Mouse (Mus musculus) spleen, adult 2 months (tissue): Measurements from ENCODE around the gene Nudt4. TPM values are rescaled to one million over a fixed set of nuclear protein-coding genes. Genes with fewer than 3 reads are reported as not detected.
A peak's percentile ranks its signal among the peaks of the same experiment; 100 is the strongest.

Experiments
- DNase-seq, 2 experiments: peaks; one replicate each; pipeline versions ENCODE4 v3.0.0 to v3.0.0-alpha.2; 2012 to 2021; ENCODE audit warnings: low spot score in 2 of 2, low read depth in 1 of 2
- H3K27ac ChIP-seq: fragments of 200-500 bp; 2 replicates; pipeline ENCODE4 v1.5.1; 2012; ENCODE audit warnings: low read length, inconsistent platforms; ENCODE audit not compliant: insufficient read depth
- H3K27me3 ChIP-seq: fragments of 200-500 bp; 2 replicates; pipeline ENCODE4 v1.6.1; 2012; ENCODE audit warnings: mild to moderate bottlenecking, moderate library complexity, low read length, inconsistent platforms; ENCODE audit not compliant: control insufficient read depth, insufficient read depth
- H3K36me3 ChIP-seq: fragments of 200-500 bp; 2 replicates; pipeline ENCODE4 v1.6.1; 2012; ENCODE audit warnings: mild to moderate bottlenecking, low read length, inconsistent platforms; ENCODE audit not compliant: control insufficient read depth, insufficient read depth
- H3K4me1 ChIP-seq: fragments of 200-500 bp; 2 replicates; pipeline ENCODE4 v1.6.1; 2011; ENCODE audit warnings: inconsistent platforms; ENCODE audit not compliant: control insufficient read depth, insufficient read depth, insufficient read length
- H3K4me3 ChIP-seq: fragments of 200-500 bp; 2 replicates; pipeline ENCODE4 v1.5.1; 2011; ENCODE audit warnings: mild to moderate bottlenecking, inconsistent platforms; ENCODE audit not compliant: insufficient read depth, insufficient read length; ENCODE audit errors: extremely low read depth
- CTCF ChIP-seq: fragments of 200-500 bp; IDR thresholded peaks from 2 replicates; pipeline ENCODE4 v1.5.1; 2011; ENCODE audit warnings: mild to moderate bottlenecking, inconsistent platforms; ENCODE audit not compliant: insufficient read depth, insufficient read length, insufficient replicate concordance; ENCODE audit errors: extremely low read depth
- POLR2A ChIP-seq: fragments of 200-500 bp; IDR thresholded peaks from 2 replicates; pipeline ENCODE4 v1.6.1; 2011; ENCODE audit warnings: low read depth, low read length, inconsistent platforms
- WGBS: fragments of 180-500 bp; shearing (Covaris S2); methylation state at CpG from one replicate; pipeline ENCODE4 v1.1.7; 2018; 5-methylcytosine and 5-hydroxymethylcytosine counted together
- polyA plus RNA-seq: library from polyadenylated mRNA; depleted of rRNA; stranded (reverse); fragments of >200 nt; gene quantifications from 2 replicates; pipeline ENCODE4 v1.2.3, GENCODE M21; 2012; rRNA removed

The Nudt4 gene
- polyA plus RNA-seq: 8.0 and 9.9 TPM in 2 replicates

DNA sequence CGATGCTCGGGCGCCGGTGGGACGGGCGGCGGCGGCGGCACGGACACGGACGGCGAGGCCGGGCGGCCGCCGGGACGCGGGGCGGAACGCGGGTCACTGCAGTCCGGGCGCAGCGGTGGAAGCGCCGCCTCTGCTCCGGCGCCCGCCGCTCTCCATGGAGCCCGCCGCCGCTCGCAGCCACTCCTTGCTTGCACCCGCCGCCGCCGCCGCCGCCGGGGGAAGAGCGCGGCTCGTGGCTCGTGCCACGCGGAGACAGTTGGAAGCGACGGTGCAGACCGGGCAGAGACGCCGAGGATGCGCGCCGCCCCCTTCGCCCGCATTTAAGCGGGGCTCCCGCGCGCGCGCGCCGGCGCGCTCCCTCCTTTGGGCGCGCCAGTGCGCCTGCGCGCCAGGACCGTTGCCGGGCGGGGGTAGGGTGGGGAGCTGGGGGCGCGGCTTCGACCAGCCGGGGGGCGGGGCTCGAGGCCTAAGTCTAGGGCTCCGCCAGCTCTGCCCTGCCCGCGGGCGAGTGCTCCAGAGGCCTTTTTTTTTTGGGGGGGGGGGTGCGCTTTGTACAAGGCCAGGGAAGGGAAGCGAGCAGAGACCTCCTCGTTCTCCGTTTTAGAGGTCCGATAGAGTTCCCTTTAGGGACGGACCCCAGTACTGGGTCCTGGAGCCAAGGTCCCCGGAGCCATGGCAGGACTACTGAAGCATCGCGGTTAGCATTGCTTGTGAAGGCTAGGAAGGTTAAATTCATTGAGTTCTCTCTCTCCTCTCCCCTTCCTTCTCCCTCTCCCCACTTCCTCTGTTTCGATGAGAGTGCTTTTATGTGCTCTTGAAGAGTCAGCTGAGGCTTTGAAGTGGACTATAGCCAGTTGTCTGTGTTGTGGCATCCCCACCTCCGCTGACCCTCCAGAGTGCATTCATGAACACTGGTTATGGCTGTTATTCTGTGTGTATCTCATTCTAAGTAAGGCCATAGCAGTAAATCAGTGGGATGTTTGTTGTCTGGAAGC, at the start of gene Nudt4:
Gene Nudt4 (minus strand): TSS at position 296 of the 995 bp plus-strand sequence.
- peak; percentile 79 for DNase-seq
- no peak for TF ChIP-seq CTCF
- peak; percentile 18; the same call in 1 of the 2 replicates for TF ChIP-seq POLR2A
- Histone ChIP-seq H3K36me3 (no peaks in the 10 kb centered on the region), H3K4me3 (peak within 1 kb of the TSS; percentile 70), H3K27ac (peak within 1 kb of the TSS; percentile 81), H3K4me1 (peaks cover 12% of the 10 kb centered on the region; the same call in 1 of the 2 replicates), H3K27me3 (no peaks in the 10 kb centered on the region)
- 1% methylated on average over 72 of the region's 97 CpGs for WGBS

DNA sequence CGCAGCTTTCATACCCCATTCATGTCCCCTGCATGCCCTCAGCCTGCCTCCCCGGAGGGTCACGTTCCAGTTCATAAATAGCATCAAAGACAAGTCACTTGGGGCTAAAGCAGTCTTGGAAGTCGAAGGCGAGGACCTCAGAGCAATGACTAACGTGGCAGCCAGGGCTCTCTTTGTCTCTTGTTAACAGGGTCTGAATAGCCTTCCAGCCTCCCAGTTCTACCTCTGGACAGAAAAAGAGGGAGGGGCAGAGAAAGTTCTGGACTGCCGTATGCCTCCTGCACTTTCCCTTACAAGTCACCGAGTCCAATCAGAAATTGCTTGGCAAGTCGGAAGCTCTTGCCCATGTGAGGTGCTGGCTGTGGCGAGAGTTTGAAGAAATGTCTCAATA, 47.4 kb upstream of the Nudt4 start:
- Histone ChIP-seq H3K27me3 (no peaks in the 10 kb centered on the region), H3K36me3 (no peaks in the 10 kb centered on the region), H3K4me3 (no peak overlapping the region), H3K4me1 (no peaks in the 10 kb centered on the region), H3K27ac (no peak overlapping the region)
- TF ChIP-seq POLR2A (no peak), CTCF (no peak)
- DNase-seq: no peak
- WGBS: 60% methylated on average over 10 of the region's 10 CpGs

DNA sequence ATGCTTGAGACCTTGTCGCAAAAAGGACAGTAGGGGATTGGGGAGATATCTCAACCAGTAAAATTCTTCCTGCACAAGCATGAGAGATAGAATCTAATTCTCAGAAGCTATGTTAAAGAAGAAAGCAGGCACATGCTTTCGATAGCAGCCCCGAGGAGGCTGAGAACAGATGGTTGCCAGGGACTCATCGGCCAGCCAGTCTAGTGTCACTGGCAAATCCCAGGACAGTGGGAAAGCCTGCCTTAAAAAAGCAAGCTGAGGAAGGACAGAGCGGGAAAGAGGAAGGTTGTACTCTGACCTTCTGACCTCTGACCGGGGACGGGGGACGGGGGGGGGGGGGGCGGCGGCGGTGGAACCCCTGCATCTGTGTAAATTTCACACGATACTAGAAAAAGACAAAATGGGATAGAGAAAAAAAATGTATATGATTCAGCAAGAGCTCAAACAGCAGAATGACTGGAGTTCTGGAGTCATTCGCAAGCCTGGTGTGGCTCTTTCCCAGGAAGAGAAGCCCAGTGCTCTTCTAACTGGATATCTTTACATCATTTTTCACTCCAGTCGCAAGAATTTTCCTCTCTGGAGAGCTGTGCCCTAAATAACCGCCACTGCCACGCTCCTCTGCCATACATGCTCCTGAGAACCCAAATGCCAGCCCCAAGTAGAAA, 46.9 kb upstream of the Nudt4 start:
- Histone ChIP-seq H3K27ac (no peak overlapping the region), H3K4me3 (no peak overlapping the region), H3K36me3 (no peaks in the 10 kb centered on the region), H3K4me1 (no peaks in the 10 kb centered on the region), H3K27me3 (no peaks in the 10 kb centered on the region)
- WGBS: 58% methylated on average over 16 of the region's 16 CpGs
- no peak for DNase-seq
- TF ChIP-seq CTCF (no peak), POLR2A (no peak)

DNA sequence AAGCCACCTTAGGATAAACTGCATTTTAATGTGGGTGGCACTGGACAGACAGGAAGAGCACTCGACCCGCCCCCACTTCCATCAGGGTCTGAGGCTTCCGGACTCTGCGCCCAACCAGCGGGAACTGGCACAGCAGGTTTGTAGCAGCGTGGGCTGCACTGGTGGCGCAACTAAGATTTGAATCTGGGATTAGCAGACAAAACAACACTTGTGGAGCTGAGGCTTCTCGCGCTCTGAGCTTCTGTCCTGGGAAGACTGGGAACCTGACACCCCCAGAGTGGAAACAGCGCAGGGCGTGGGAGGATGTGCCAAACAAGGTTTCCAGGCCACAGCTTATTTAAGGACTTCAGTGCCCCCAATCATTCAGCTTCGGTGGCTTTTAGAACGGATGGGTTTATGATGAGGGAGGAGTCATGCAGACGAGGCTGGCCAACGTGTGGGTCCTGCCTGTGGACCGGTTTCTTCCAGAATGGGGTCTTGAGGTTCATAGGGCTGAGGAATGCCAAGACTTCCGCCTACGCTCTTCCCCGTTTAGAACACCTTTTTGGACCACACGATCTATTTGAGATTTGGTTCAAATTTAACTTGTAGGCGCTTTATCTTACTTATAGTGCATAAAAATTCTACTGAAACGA, 41.1 kb upstream of the Nudt4 start:
- no peaks in the 10 kb centered on the region for H3K4me1 ChIP-seq
- H3K27ac ChIP-seq: no peak overlapping the region
- TF ChIP-seq CTCF: no peak
- no peak for TF ChIP-seq POLR2A
- H3K27me3 ChIP-seq: no peaks in the 10 kb centered on the region
- H3K36me3 ChIP-seq: no peaks in the 10 kb centered on the region
- no peak overlapping the region for H3K4me3 ChIP-seq
- DNase-seq: no peak
- WGBS: 41% methylated on average over 22 of the region's 22 CpGs

DNA sequence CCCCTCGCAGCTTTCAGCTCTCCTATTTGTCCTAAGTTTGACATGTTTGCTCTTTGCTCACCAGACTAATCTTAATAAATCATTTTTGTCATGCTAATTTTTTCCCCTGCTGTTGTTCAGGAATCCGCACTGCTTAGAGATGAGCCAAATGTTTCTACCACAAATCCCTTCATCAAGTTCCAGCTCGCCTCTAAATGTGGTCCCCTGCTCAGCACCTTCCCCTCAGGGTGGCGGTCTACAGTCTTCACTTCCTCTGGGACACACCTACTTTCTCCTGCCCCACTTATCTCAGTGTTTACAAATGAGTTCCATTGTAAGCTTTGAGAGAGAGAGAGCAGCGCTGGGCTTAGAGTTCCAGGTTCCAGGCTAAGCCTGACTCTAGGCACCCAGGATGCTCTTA, 36.6 kb upstream of the Nudt4 start:
- no peak overlapping the region for H3K27ac ChIP-seq
- no peaks in the 10 kb centered on the region for H3K4me1 ChIP-seq
- DNase-seq: no peak
- TF ChIP-seq POLR2A (no peak), CTCF (no peak)
- no peaks in the 10 kb centered on the region for H3K36me3 ChIP-seq
- H3K4me3 ChIP-seq: no peak overlapping the region
- H3K27me3 ChIP-seq: no peaks in the 10 kb centered on the region
- WGBS: 69% methylated on average over 5 of the region's 5 CpGs

DNA sequence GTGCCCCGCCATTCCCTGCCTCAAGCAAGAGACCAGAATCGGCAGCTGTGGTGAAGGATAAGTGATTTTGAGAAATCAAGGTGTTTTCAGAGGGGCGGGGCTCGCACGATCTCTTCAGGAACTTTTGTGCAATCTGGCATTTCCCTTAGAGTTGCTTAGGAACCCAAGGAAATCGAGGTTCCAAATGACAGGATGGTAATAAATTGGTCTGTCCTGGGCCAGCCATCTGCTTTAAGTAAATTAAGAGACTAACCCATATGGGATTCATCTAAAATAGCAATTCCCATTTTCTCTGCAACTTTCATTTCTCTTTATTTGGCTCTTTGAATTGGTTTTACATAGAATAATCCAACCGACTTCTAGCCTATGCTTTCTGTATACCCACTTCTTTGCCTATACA, 35.8 kb upstream of the Nudt4 start:
- TF ChIP-seq POLR2A (no peak), CTCF (no peak)
- Histone ChIP-seq H3K4me1 (no peaks in the 10 kb centered on the region), H3K27ac (no peak overlapping the region), H3K36me3 (no peaks in the 10 kb centered on the region), H3K27me3 (no peaks in the 10 kb centered on the region), H3K4me3 (no peak overlapping the region)
- no peak for DNase-seq
- WGBS: 79% methylated on average over 7 of the region's 7 CpGs
